Mouse (Mus musculus): ENCODE results near the gene Tbc1d9b. TPM values are rescaled to one million over a fixed set of nuclear protein-coding genes. Genes with fewer than 3 reads are reported as not detected.

Gene Tbc1d9b
- 84.3 and 84.9 TPM in 2 replicates for polyA plus RNA-seq (2021; fragmentation: Nextera tagmentation)
- long read RNA-seq, experiment 1, full-length matches to known transcripts: 793 of 1,075 reads
- long read RNA-seq, experiment 1, partial matches to known transcripts: 130 of 1,075 reads
- long read RNA-seq, experiment 1, other reads (novel, unspliced or antisense): 152 of 1,075 reads
- long read RNA-seq, experiment 2, full-length matches to known transcripts: 51 of 112 reads
- long read RNA-seq, experiment 2, partial matches to known transcripts: 49 of 112 reads
- long read RNA-seq, experiment 2, other reads (novel, unspliced or antisense): 12 of 112 reads

DNA sequence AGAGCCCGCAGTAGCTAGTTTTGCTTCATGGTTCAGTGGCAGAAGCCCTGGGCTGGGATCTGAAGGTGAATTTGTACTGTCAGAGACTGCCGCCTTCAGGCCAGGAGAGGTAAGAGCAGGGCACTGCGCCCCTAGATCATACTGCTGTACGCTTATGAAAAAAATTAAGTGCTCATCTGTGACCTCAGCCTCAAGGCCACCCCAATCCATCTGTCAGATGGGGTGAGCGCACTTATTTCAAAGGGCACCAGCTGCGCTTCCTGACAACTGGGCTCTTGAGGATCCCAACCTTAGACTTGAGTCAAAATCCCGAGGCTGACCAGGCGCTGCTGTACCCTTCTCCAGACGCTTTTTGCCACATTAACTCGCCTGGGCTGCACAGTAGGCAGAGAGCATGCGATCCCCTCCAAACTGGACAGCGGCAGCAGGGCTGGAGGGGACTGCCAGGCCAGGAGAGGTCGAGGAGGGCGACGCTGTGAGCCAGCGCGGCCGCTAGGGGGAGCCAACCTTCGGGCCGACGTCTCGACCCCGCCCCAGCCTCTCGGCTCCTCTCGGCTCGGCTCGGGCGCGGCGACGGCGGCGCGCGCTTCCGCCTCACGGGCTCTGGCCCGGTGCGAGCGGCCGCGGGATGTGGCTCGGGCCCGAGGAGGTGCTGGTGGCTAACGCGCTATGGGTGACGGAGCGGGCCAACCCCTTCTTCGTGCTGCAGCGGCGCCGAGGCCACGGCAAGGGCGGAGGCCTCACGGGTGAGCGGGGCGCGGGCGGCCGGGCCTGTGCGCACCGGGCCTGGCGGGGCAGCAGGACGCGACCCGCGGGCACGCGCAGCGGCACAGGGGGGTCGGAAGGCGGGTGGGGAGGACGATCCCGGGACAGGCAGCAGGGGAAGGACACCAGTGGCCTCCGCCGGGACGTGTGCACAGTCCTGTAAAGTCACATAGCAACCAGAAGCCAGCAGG, at the start of gene Tbc1d9b:
Tbc1d9b (plus strand) TSS at position 586 of the 956 bp plus-strand sequence.

DNA sequence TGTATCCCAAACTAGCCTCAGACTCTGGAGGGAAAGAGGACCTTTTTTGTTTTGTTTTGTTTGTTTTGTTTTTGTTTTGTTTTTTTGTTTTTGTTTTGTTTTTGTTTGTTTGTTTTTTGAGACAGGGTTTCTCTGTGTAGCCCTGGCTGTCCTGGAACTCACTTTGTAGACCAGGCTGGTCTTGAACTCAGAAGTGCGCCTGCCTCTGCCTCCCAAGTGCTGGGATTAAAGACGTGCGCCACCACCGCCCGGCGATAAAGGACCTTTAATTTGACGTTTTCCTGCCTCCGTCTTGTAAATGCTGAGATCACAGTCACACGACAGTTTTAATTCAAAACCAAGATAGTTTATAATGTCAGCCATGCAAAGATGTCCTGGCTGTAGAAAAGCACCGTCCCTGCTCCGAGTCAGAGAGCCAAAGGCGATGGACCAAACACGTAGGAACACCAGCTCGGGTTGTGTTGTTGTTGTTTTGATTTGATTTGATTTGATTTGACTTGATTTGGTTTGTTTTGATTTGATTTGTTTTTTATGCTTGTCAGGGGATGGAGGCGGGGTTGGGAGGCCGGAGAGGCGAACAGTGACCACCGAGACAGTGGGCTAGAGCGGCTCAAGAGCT, 43.0 kb downstream of the Tbc1d9b start, which contains the start of gene Mrnip:
Mrnip (plus strand) TSS at position 334 of the 619 bp plus-strand sequence.

DNA sequence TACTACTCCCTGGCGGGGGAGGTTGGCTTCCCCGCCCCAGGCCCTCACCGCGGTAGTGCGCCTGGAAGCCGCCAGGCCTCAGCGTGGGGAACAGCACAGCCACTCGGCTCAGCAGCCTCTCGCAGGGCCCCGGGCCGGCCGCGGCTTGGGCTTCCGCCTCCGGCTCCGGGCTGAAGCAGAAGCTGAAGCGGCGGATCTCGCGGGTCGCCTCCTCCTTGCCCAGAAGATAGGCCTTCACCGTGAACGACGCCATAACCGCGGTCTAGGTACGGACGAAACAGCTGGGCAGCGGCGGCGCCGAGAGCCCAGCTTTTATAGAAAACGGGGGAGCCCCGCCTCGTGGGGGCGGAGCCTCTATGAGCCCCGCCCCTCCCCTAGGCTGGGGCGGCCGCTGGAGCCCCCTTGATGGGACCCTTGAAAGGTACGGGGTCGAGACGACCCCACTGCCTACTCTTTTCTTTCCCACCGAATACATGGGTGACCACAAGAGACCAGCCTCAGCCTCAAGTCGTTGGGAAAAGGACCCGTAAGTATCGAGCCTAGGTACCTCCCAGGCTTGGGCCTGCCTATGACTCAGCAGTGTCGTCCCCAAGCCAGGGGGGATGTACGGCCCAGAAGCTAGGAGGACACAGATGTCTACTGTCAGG, 79.4 kb downstream of the Tbc1d9b start, which contains the start of the genes Sqstm1 and Mgat4b:
Sqstm1 (minus strand) TSS at position 323 of the 647 bp plus-strand sequence.
Mgat4b (plus strand) TSS at position 386 of the 647 bp plus-strand sequence.

Other genes with a start within 250 kb of the Tbc1d9b start
- gene Rasgef1c, start 229.6 kb upstream of the Tbc1d9b start, polyA plus RNA-seq (2021; fragmentation: Nextera tagmentation): 18.5 and 43.8 TPM in 2 replicates
- gene Rnf130, start 106.0 kb upstream of the Tbc1d9b start, polyA plus RNA-seq (2021; fragmentation: Nextera tagmentation): 20.7 and 52.1 TPM in 2 replicates
- 18.9 and 24.9 TPM in 2 replicates for gene Mrnip, start 43.0 kb downstream of the Tbc1d9b start, polyA plus RNA-seq (2021; fragmentation: Nextera tagmentation)
- gene Sqstm1, start 79.4 kb downstream of the Tbc1d9b start, polyA plus RNA-seq (2021; fragmentation: Nextera tagmentation): 303 and 390 TPM in 2 replicates
- 12.0 and 15.5 TPM in 2 replicates for gene Mgat4b, start 79.5 kb downstream of the Tbc1d9b start, polyA plus RNA-seq (2021; fragmentation: Nextera tagmentation)
- gene Ltc4s, start 107.2 kb downstream of the Tbc1d9b start, polyA plus RNA-seq (2021; fragmentation: Nextera tagmentation): 14.5 and 16.4 TPM in 2 replicates
- 0.81 and 2.4 TPM in 2 replicates for gene Maml1, start 160.9 kb downstream of the Tbc1d9b start, polyA plus RNA-seq (2021; fragmentation: Nextera tagmentation)
- 87.9 and 189 TPM in 2 replicates for gene Canx, start 194.3 kb downstream of the Tbc1d9b start, polyA plus RNA-seq (2021; fragmentation: Nextera tagmentation)
- gene Cby3, start 223.1 kb downstream of the Tbc1d9b start, polyA plus RNA-seq (2021; fragmentation: Nextera tagmentation): 0.93 and 1.0 TPM in 2 replicates
- 35.4 and 45.9 TPM in 2 replicates for gene Hnrnph1, start 245.6 kb downstream of the Tbc1d9b start, polyA plus RNA-seq (2021; fragmentation: Nextera tagmentation)

Measured in left cerebral cortex, adult 6 months (tissue).